Mouse (Mus musculus) testis, adult 2 months (tissue): ENCODE measurements around the gene Spast.

Source experiments
- CTCF ChIP-seq: fragments of 200-500 bp; IDR thresholded peaks from 2 replicates; pipeline ENCODE4 v1.5.1; 2012; ENCODE audit warnings: low read depth, mild to moderate bottlenecking, inconsistent platforms, low read length, moderate library complexity; ENCODE audit not compliant: control insufficient read depth, insufficient read depth, insufficient replicate concordance
- POLR2A ChIP-seq: fragments of 200-500 bp; IDR thresholded peaks from 2 replicates; pipeline ENCODE4 v1.6.1; 2012; ENCODE audit warnings: low read depth, mild to moderate bottlenecking, inconsistent platforms, low read length, moderate library complexity; ENCODE audit not compliant: control insufficient read depth

- no peak for TF ChIP-seq CTCF
- TF ChIP-seq POLR2A: no peak
These were observed 99.0 kb downstream of the Spast start for GRCm38 (mm10) chr17:74437762-74438161.
